Mouse (Mus musculus): ENCODE results near the gene Poldip3.
"Not testable (repeated sequence)": the region's sequence is repeated elsewhere in the genome, so short reads cannot be mapped to it uniquely, and the experiment has no call there.

The Poldip3 gene

GRCm38 (mm10) chr15:83164971-83165471 lies 15.8 kb upstream of the Poldip3 start:
- peak; percentile 81 to 86 for DNase-seq

GRCm38 (mm10) chr15:83162818-83163485 lies 13.8 kb upstream of the Poldip3 start:
- no peak for DNase-seq

GRCm38 (mm10) chr15:83162001-83162400 lies 12.8 kb upstream of the Poldip3 start:
- DNase-seq, result no peak

DNA sequence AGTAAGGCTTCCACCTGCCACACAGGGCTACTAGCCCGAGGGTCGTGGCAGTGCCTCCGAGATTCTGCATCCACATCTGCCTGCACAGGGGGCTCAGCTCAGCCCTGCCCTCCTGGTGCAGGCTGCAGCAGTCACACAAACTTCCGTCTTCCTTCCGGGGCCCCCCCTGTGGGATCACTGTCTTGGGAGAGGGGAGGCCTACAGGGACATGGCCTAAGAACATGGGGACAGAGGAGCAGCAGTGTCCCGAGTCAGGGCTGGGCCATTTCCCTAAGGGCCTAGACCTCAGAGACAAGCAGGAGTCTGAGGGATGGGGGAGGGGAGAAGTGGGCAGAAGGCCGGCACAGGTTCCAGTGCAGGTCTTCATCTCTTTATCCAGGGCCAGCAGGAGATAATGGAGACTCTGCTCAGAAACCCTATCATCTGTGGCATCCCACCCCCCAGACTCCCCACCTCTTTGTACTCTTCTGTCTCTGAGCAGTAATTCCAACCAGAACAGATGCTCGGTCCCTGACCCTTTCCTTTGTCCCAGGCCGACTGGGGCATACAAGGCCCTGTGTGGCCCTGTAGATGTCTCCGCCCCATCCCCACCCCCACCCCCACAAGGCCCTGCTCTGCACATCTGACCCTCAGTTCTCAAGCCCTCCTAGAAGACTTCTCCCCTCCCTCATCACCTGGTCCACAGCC lies 12.0 kb upstream of the Poldip3 start:
- no peak for DNase-seq

DNA sequence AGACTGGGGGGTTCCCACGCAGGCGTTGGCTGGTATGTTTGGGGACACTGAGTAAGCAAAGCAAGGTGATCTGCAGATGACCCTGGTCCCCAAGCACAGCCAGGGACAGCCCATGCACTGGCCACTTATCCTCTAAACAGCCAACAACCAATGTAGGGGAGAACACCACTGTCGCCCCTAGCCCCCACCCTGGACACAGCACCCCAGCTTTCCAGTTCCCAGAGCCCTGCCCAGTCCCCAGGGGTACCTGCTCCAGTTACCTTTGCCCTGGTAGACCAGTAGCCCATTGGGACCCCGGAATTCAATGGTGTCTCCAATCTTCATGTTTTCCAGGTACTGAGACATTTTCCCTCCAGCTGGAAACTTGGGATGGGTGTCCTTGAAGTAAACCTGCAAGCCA lies 11.4 kb upstream of the Poldip3 start:
- DNase-seq, result no peak

DNA sequence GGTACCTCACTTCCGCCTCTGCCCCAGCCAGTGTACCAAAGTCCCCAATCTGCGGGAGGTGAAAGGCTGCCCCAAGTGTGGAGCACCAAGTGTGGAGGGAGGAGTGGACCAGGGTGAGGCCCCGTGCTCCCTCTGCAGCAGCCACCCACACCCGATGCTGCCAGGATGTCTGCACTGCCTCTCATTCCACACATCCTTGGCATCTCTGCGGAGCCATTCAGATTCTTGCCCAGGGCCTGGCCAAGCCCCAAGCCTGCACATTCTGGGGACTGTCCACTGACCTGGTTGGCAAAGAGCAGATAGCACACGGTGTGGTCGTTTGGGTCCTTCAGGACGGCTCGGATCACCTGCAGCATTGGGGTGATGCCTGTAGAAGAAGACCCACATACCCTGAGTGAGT lies 10.6 kb upstream of the Poldip3 start:
- peak; percentile 44 for DNase-seq

GRCm38 (mm10) chr15:83158587-83159160 lies 9.5 kb upstream of the Poldip3 start:
- no peak for DNase-seq

- no peak for DNase-seq
These were observed 8.5 kb upstream of the Poldip3 start for GRCm38 (mm10) chr15:83157667-83158064.

GRCm38 (mm10) chr15:83156929-83157666 lies 7.9 kb upstream of the Poldip3 start:
- peak; percentile 74 to 80 for DNase-seq

DNA sequence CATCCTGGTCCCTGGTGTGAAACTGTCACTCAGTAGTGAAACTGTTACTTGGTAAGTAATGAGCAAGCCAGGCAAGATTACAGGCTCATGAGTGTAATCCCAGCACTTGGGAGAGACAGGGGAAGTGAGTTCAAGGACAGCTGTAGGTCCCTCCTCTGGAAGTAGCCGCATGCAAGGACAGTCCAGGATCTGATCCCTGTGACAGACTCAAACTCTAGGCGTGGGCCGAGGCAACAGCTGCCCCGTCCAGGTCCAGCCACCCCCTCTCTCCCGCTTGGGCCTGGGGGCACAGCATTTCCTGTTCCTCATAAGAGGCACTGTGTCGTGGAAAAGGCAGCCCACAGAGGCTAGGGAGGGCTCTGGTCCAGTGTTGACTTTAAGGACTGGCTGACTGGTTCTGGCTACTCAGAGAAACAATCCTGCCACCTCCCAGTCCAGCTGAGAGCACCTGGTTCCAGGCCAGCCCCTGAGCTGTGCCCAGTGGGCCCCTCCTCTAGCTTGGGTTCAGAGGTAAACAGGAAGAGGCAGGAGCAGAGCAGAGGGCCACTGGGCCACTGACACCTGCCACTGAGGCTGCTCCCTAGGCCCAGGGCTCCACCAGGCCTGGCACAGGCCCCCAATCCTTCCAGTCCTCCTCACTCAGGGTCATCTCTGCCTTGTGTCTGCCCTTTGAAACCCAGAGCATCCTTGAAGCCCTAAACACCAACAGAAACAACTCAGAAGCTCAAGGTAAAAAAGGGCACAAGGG lies 6.7 kb upstream of the Poldip3 start:
- no peak for DNase-seq

- DNase-seq, result no peak
These were observed 5.1 kb upstream of the Poldip3 start for GRCm38 (mm10) chr15:83154309-83154708.

DNA sequence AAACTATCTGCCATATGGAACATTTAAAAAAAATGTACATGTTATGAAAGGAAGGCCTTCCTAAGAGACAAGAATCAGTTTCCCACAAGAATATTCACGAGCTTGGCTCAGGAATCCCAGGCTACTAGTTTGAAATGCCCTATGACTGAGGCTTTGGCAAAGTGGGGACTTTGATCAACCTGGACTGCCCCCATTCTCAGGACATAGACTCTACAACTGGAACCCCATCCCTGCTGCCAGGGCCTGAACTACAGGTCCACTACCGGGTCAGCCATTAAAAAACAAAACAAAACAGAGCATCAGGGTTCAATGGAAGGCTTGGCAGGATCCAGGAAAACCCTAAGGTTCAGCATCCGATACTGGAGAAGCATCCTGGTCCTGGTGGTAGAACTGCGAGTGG lies 1.5 kb upstream of the Poldip3 start:
- DNase-seq, result no peak

DNA sequence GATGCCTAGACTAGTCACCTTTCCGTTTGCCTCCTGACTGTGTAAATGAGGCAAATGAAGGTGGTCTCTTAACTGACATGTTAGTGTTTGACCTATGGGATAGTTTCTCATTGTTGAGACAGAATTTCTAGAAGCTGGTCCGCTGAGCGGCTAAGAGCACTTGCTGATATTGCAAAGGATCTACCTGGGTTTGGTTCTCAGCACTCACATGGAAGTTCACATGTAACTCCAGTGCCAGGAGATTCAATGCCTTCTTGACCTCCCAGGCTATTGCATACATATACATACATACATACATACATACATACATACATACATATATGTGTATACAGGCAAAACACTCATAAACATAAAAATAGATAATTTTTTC lies 874 bp upstream of the Poldip3 start:
- no peak for DNase-seq

DNA sequence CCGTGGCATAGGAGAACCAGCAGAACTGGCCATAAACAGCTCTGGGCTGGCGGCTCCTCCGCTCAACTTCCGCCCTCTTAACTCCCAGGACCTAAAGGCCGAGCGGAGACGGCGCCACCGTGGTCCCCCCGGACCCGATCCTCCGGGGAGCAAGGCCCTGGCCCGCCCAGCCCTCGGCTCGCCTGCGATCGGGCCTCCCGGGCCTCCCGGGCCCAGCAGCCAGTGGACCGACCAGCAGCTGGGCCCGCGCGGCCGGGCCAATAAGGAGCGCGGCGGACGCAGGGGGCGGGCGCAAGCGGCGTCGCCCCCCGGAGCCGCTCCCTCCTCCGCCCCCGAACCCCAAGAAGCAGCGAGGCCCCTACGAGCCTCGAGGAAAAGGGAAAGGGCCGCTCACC lies 386 bp downstream of the Poldip3 start:
- DNase-seq, result no peak

DNA sequence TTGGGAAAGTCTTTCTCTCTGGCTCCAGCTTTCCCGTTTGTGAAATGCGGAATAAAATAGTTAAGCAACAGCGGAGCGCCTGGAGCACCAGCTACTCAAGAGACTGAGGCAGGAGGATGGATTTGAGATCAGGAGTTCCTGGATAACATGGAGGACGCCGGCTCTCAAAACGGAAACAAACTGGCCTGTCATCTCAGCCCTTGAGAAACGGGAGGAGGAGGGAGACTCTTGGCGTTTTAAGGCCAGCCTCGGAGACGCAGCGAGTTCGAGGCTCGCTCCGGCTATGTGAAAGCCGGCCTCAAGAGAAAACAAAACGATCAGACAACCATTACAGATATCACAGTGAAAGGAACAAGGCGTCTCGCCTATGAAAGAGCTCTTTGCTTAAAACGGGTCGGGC lies 789 bp downstream of the Poldip3 start:
- DNase-seq, result no peak

DNA sequence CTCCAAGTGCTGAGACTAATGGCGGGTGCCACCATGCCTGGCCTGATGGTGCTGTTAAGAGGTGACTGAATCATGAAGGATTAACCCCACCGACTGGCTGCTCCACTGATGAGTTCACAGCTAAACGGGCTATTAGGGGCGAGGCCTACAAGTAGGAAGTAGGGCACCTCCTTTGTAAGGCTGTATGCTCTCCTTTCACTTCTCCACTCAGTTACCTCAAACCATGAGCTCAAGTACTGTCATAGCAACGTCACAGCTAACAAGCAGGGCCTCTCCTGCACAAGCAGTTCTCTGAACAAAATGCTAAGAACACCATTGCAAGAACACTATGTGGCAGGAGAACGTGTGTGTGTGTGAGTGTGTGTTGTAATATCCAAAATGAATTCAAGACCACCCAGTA lies 3.6 kb downstream of the Poldip3 start:
- DNase-seq, result peak in 1 of 2 experiments; percentile 32

- DNase-seq, result no peak
These were observed 6.3 kb downstream of the Poldip3 start for GRCm38 (mm10) chr15:83142861-83143260.

DNA sequence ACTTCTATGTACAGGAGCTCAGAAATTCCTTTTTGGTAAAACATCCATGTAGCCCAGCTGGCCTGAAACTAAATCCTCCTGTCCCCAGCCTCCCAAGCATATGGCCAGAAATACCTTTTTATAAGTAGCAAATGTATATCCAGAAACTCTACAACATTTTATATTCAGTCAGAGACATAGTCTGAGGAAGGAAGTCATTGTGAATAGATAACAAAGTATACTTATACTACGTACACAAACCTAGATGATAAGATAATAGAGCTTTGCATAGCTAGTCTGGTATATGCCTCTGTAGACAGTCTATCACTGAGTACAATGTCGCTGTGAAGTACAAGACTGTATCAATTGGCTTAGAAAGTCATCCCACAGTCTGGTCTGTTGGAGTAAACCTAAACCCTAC lies 13.5 kb downstream of the Poldip3 start:
- DNase-seq, result no peak

- DNase-seq, result no peak
These were observed 14.5 kb downstream of the Poldip3 start for GRCm38 (mm10) chr15:83134671-83135070.

DNA sequence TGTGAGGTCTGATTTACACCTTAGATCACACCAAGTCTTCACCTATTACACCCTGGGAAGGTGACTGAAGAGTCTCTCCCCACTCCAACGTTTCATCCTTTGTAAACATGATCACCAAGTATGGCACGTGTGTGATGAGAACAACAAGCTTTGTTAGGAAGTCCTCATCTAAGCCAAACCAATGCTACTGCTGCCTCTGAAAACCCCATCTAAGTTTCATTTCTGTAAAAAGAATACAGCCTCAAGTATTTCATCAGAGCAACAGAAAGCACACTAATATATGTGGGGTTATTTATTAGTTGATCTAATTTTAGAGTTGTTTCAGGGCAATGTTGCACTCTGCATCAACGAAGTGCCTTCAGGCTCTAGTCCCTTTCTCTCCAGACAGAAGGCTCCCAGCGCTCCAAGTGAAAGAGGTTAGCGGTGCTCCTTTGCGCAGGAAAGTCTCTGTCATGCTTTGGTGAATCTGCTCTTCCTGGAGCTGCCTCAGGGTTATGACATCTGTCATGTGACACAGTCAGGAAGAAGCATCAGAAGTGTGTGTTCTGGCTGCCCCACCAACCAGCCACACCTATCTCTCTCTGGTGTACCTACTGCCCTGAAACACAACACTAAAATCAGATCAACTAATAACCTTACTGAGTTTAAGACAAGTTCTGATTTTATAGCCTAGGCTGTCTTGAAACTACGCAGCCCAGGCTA lies 19.5 kb downstream of the Poldip3 start:
- DNase-seq, result no peak

GRCm38 (mm10) chr15:83127037-83127436 lies 22.1 kb downstream of the Poldip3 start:
- DNase-seq, result not testable (repeated sequence)

- no peak for DNase-seq
These were observed 22.6 kb downstream of the Poldip3 start for GRCm38 (mm10) chr15:83126582-83126981.

Data from lung, adult 18-20 months (tissue).